Mouse (Mus musculus) heart, postnatal 0 days (tissue): ENCODE measurements around the gene Smg1. TPM values are rescaled to one million over a fixed set of nuclear protein-coding genes. Genes with fewer than 3 reads are reported as not detected.

Source experiments
- ATAC-seq: fragments of 200-750 bp; cut with Nextera tagmentation; 2 replicates; pipeline ENCODE4 v1.8.0; 2017; ENCODE audit warnings: low read depth, moderate number of reproducible peaks, moderate library complexity; ENCODE audit not compliant: insufficient read depth
- DNase-seq: peaks from one replicate; pipeline ENCODE4 v3.0.0-alpha.2; 2016; ENCODE audit warnings: low spot score
- H3K27ac ChIP-seq: fragments of 300-500 bp; sonication (generic); 2 replicates; pipeline ENCODE4 v1.5.1; 2014; ENCODE audit warnings: low read depth, mild to moderate bottlenecking
- H3K27me3 ChIP-seq: fragments of 300-500 bp; sonication (generic); 2 replicates; pipeline ENCODE4 v1.6.1; 2014; ENCODE audit warnings: low read length, mixed read lengths; ENCODE audit not compliant: control insufficient read depth, insufficient read depth
- H3K36me3 ChIP-seq: fragments of 300-500 bp; sonication (generic); replicated peaks from 2 replicates; pipeline ENCODE4 v1.6.1; 2014; ENCODE audit warnings: low read length, mixed read lengths; ENCODE audit not compliant: control insufficient read depth, insufficient read depth
- H3K4me1 ChIP-seq: fragments of 300-500 bp; sonication (generic); 2 replicates; pipeline ENCODE4 v1.6.1; 2014; ENCODE audit warnings: antibody characterized with exemption; ENCODE audit not compliant: control insufficient read depth, insufficient read depth
- H3K4me2 ChIP-seq: fragments of 300-500 bp; sonication (generic); 2 replicates; pipeline ENCODE4 v1.6.1; 2014; ENCODE audit warnings: low read depth, mild to moderate bottlenecking, low read length, moderate library complexity
- H3K4me3 ChIP-seq: fragments of 300-500 bp; sonication (generic); 2 replicates; pipeline ENCODE4 v1.5.1; 2014; ENCODE audit warnings: low read depth, low read length
- H3K9ac ChIP-seq: fragments of 300-500 bp; sonication (generic); replicated peaks from 2 replicates; pipeline ENCODE4 v1.6.1; 2014; ENCODE audit warnings: low read depth, low read length, mixed read lengths
- H3K9me3 ChIP-seq: fragments of 300-500 bp; sonication (generic); replicated peaks from 2 replicates; pipeline ENCODE4 v1.6.1; 2016; ENCODE audit warnings: low read length; ENCODE audit not compliant: control insufficient read depth
- CTCF ChIP-seq: IDR thresholded peaks from 2 replicates; pipeline ENCODE4 v1.5.1; 2016; ENCODE audit warnings: antibody characterized with exemption, control low read depth, low read depth
- EP300 ChIP-seq: IDR thresholded peaks from 2 replicates; pipeline ENCODE4 v1.6.1; 2016; ENCODE audit warnings: antibody characterized with exemption, low read depth
- WGBS: fragments of 180-500 bp; shearing (Covaris S2); extraction: QIAGEN DNeasy Blood & Tissue Kit; methylation state at CpG from one replicate; pipeline ENCODE4 v1.1.7; 2014; 5-methylcytosine and 5-hydroxymethylcytosine counted together
- polyA plus RNA-seq: library from polyadenylated mRNA; unstranded; fragments of >200 nt; fragmentation: Nextera tagmentation; extraction: Ambion mirVana; gene quantifications from 2 replicates; pipeline ENCODE4 v1.2.1, GENCODE M21; 2015
- total RNA-seq: library from RNA; depleted of rRNA; stranded (reverse); fragments of >200 nt; gene quantifications from 2 replicates; pipeline ENCODE4 v1.2.3, GENCODE M21; 2014; ENCODE audit warnings: low replicate concordance

Gene Smg1
- total and polyA plus RNA-seq, 2 experiments from 2014 or later, result 8.7 to 35.2 TPM

- H3K27ac ChIP-seq, result no peak overlapping the region
- H3K4me2 ChIP-seq, result no peak overlapping the region
- H3K36me3 ChIP-seq, result peaks cover 72% of the 10 kb centered on the region
- H3K4me3 ChIP-seq, result no peak overlapping the region
- H3K4me1 ChIP-seq, result no peaks in the 10 kb centered on the region
- H3K27me3 ChIP-seq, result no peaks in the 10 kb centered on the region
- 89% methylated on average over 8 of the region's 8 CpGs for WGBS
- H3K9me3 ChIP-seq, result no peaks in the 10 kb centered on the region
- DNase-seq (no peak), ATAC-seq (no peak)
- TF ChIP-seq EP300 (no peak), CTCF (no peak)
- no peak overlapping the region for H3K9ac ChIP-seq
These were observed 80.5 kb downstream of the Smg1 start for GRCm38 (mm10) chr7:118163006-118163405.

- WGBS, result 73% methylated on average over 3 of the region's 3 CpGs
- peaks cover 73% of the 10 kb centered on the region for H3K36me3 ChIP-seq
- ATAC-seq, result no peak
- DNase-seq, result no peak
- no peaks in the 10 kb centered on the region for H3K27me3 ChIP-seq
- H3K4me2 ChIP-seq, result no peak overlapping the region
- H3K4me3 ChIP-seq, result no peak overlapping the region
- TF ChIP-seq CTCF (no peak), EP300 (no peak)
- no peak overlapping the region for H3K9ac ChIP-seq
- no peaks in the 10 kb centered on the region for H3K4me1 ChIP-seq
- H3K9me3 ChIP-seq, result no peaks in the 10 kb centered on the region
- H3K27ac ChIP-seq, result no peak overlapping the region
These were observed 83.3 kb downstream of the Smg1 start for GRCm38 (mm10) chr7:118160121-118160520.

- Histone ChIP-seq H3K36me3 (peaks cover 92% of the 10 kb centered on the region), H3K27me3 (no peaks in the 10 kb centered on the region), H3K9ac (no peak overlapping the region), H3K4me2 (no peak overlapping the region), H3K4me1 (no peaks in the 10 kb centered on the region), H3K9me3 (no peaks in the 10 kb centered on the region), H3K4me3 (no peak overlapping the region), H3K27ac (no peak overlapping the region)
- ATAC-seq (no peak), DNase-seq (peak; percentile 19)
- TF ChIP-seq CTCF, result no peak
- no peak for TF ChIP-seq EP300
- WGBS, result 63% methylated on average over 7 of the region's 7 CpGs
These were observed 87.0 kb downstream of the Smg1 start for GRCm38 (mm10) chr7:118156461-118156860.

GRCm38 (mm10) chr7:118154150-118154549, 89.3 kb downstream of the Smg1 start:
- Histone ChIP-seq H3K4me2 (no peak overlapping the region), H3K27me3 (no peaks in the 10 kb centered on the region), H3K9ac (no peak overlapping the region), H3K27ac (no peak overlapping the region), H3K36me3 (peaks cover 88% of the 10 kb centered on the region), H3K4me3 (no peak overlapping the region), H3K9me3 (no peaks in the 10 kb centered on the region), H3K4me1 (no peaks in the 10 kb centered on the region)
- ATAC-seq (no peak), DNase-seq (no peak)
- TF ChIP-seq CTCF (no peak), EP300 (no peak)
- 90% methylated on average over 6 of the region's 6 CpGs for WGBS

- no peaks in the 10 kb centered on the region for H3K4me1 ChIP-seq
- WGBS, result 79% methylated on average over 3 of the region's 3 CpGs
- no peak overlapping the region for H3K27ac ChIP-seq
- H3K36me3 ChIP-seq, result peaks cover 89% of the 10 kb centered on the region
- ATAC-seq (no peak), DNase-seq (no peak)
- no peak for TF ChIP-seq CTCF
- H3K9me3 ChIP-seq, result no peaks in the 10 kb centered on the region
- no peak overlapping the region for H3K4me2 ChIP-seq
- no peaks in the 10 kb centered on the region for H3K27me3 ChIP-seq
- no peak overlapping the region for H3K9ac ChIP-seq
- no peak overlapping the region for H3K4me3 ChIP-seq
These were observed 99.9 kb downstream of the Smg1 start for GRCm38 (mm10) chr7:118143602-118144001.

GRCm38 (mm10) chr7:118143123-118143522, 100.3 kb downstream of the Smg1 start:
- no peak for ATAC-seq
- no peak overlapping the region for H3K27ac ChIP-seq
- H3K4me2 ChIP-seq, result no peak overlapping the region
- TF ChIP-seq CTCF (no peak), EP300 (no peak)
- no peaks in the 10 kb centered on the region for H3K4me1 ChIP-seq
- no peaks in the 10 kb centered on the region for H3K9me3 ChIP-seq
- H3K4me3 ChIP-seq, result no peak overlapping the region
- WGBS, result 72% methylated on average over 4 of the region's 4 CpGs
- no peak overlapping the region for H3K9ac ChIP-seq
- no peaks in the 10 kb centered on the region for H3K27me3 ChIP-seq
- peaks cover 88% of the 10 kb centered on the region for H3K36me3 ChIP-seq
- DNase-seq, result no peak
